Mouse (Mus musculus): Measurements from ENCODE around the gene Dennd2a.

Dennd2a gene

GRCm38 (mm10) chr6:39556900-39557659, 587 bp downstream of the Dennd2a start:
- DNase-seq (ENCODE audit: low spot score): peak; percentile 46

- DNase-seq (ENCODE audit: low spot score): no peak
These were observed 2.1 kb downstream of the Dennd2a start for GRCm38 (mm10) chr6:39555648-39555945.

GRCm38 (mm10) chr6:39554888-39555647, 2.6 kb downstream of the Dennd2a start:
- DNase-seq (ENCODE audit: low spot score): no peak

- DNase-seq (ENCODE audit: low spot score): no peak
These were observed 5.6 kb downstream of the Dennd2a start for GRCm38 (mm10) chr6:39551981-39552636.

GRCm38 (mm10) chr6:39548030-39548429, 9.6 kb downstream of the Dennd2a start:
- no peak for DNase-seq (ENCODE audit: low spot score)

GRCm38 (mm10) chr6:39545474-39545873, 12.2 kb downstream of the Dennd2a start:
- DNase-seq (ENCODE audit: low spot score): no peak

- no peak for DNase-seq (ENCODE audit: low spot score)
These were observed 13.8 kb downstream of the Dennd2a start for GRCm38 (mm10) chr6:39543769-39544420.

GRCm38 (mm10) chr6:39542631-39543597, 14.8 kb downstream of the Dennd2a start:
- DNase-seq (ENCODE audit: low spot score): peak; percentile 77

- no peak for DNase-seq (ENCODE audit: low spot score)
These were observed 17.1 kb downstream of the Dennd2a start for GRCm38 (mm10) chr6:39540563-39540962.

- DNase-seq (ENCODE audit: low spot score): no peak
These were observed 17.9 kb downstream of the Dennd2a start for GRCm38 (mm10) chr6:39539679-39540155.

- DNase-seq (ENCODE audit: low spot score): no peak
These were observed 19.4 kb downstream of the Dennd2a start for GRCm38 (mm10) chr6:39538227-39538626.

GRCm38 (mm10) chr6:39537276-39537675, 20.4 kb downstream of the Dennd2a start:
- no peak for DNase-seq (ENCODE audit: low spot score)

GRCm38 (mm10) chr6:39536621-39537020, 21.0 kb downstream of the Dennd2a start:
- DNase-seq (ENCODE audit: low spot score): no peak

- DNase-seq (ENCODE audit: low spot score): no peak
These were observed 22.7 kb downstream of the Dennd2a start for GRCm38 (mm10) chr6:39534944-39535343.

GRCm38 (mm10) chr6:39528671-39529535, 28.8 kb downstream of the Dennd2a start:
- DNase-seq (ENCODE audit: low spot score): peak; percentile 36

GRCm38 (mm10) chr6:39527811-39528210, 29.9 kb downstream of the Dennd2a start:
- no peak for DNase-seq (ENCODE audit: low spot score)

- DNase-seq (ENCODE audit: low spot score): no peak
These were observed 30.3 kb downstream of the Dennd2a start for GRCm38 (mm10) chr6:39527337-39527784.

- no peak for DNase-seq (ENCODE audit: low spot score)
These were observed 30.9 kb downstream of the Dennd2a start for GRCm38 (mm10) chr6:39526797-39527196.

GRCm38 (mm10) chr6:39523161-39523560, 34.5 kb downstream of the Dennd2a start:
- DNase-seq (ENCODE audit: low spot score): no peak

GRCm38 (mm10) chr6:39522425-39522824, 35.2 kb downstream of the Dennd2a start:
- no peak for DNase-seq (ENCODE audit: low spot score)

Data from ovary, postnatal 14 days (tissue).